Mouse (Mus musculus): Measurements from ENCODE around the gene Slc2a1. TPM values are rescaled to one million over a fixed set of nuclear protein-coding genes. Genes with fewer than 3 reads are reported as not detected.

Gene Slc2a1
- total and polyA plus RNA-seq, 3 experiments: 33.4 to 64.9 (median 46.2) TPM

DNA sequence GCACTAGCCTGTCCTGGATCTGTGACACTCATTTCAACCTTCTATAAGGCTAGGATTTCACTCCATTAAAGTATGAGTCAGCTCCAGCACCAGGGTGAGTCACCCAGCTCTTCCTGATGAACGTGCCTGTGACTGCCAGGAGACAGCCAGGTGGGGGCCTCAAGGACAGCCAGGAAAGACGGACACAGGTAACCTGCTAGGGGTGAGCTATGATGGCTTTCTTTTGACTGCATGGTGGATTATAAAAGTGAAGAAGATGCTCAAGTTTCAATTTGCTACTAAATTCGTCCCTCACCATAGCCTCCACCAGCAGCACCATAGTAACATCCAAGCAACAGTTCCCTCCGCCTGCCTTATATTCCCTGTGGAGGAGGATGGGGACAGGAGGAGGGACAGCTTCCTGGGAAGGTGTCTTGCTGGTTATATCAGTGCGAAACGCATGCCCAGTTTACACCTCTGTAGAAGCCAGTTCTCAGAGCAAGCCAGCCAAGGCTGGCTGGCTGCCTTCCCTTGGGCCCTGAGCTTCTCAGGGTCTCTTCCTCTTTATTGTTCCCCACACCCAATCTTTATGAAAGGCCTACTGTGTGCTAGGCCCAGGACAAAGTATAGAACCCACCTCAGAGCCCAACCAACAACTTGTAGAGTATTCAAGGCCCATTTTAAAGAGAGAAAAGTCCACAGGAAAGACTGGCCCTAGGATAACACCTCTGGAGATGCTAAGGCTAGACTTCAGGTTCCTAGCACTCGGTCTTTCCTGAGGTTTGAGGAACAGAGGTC lies 6.0 kb upstream of the Slc2a1 start:
- DNase-seq (ENCODE audit: extremely low read depth): no peak
- no peaks in the 10 kb centered on the region for H3K9me3 ChIP-seq (replicated peaks; ENCODE audit: low read length)
- H3K27me3 ChIP-seq (replicated peaks): no peaks in the 10 kb centered on the region
- H3K4me2 ChIP-seq (ENCODE audit: insufficient read depth, low read depth, poor library complexity, severe bottlenecking): no peak overlapping the region
- H3K27ac ChIP-seq (ENCODE audit: insufficient read depth, low read depth): no peak overlapping the region
- H3K79me2 ChIP-seq (replicated peaks; ENCODE audit: control insufficient read depth, extremely low read depth, insufficient read depth, poor library complexity, severe bottlenecking): no peaks in the 10 kb centered on the region
- TF ChIP-seq CTCF (conservative IDR thresholded peaks at IDR 0.05 in 1 of 2, IDR thresholded peaks at IDR 0.05 in 1 of 2; ENCODE audit: low read depth in 2 of 2, low read length in 2 of 2) (no peak), POLR2AphosphoS2 (IDR thresholded peaks at IDR 0.05; ENCODE audit: low read depth, low read length) (no peak), ZKSCAN1 (IDR thresholded peaks at IDR 0.05; ENCODE audit: borderline replicate concordance, low read depth, low read length) (no peak), ELF1 (IDR thresholded peaks at IDR 0.05; ENCODE audit: low read depth, low read length) (no peak), ZC3H11A (IDR thresholded peaks at IDR 0.05; ENCODE audit: low read depth, low read length) (no peak), ZMIZ1 (IDR thresholded peaks at IDR 0.05; ENCODE audit: low read depth, low read length) (no peak), POLR2A (IDR thresholded peaks at IDR 0.05; ENCODE audit: low read depth, low read length) (no peak), USF1 (IDR thresholded peaks at IDR 0.05; ENCODE audit: low read depth, low read length) (no peak), UBTF (IDR thresholded peaks at IDR 0.05; ENCODE audit: low read depth, low read length) (no peak), BHLHE40 (IDR thresholded peaks at IDR 0.05; ENCODE audit: low read depth, low read length) (no peak), EP300 (IDR thresholded peaks at IDR 0.05; ENCODE audit: low read length) (no peak), NRF1 (IDR thresholded peaks at IDR 0.05; ENCODE audit: low read depth, low read length) (no peak)
- no peak overlapping the region for H3K9ac ChIP-seq (ENCODE audit: insufficient read depth, low read depth)
- no peak overlapping the region for H3K4me3 ChIP-seq (replicated peaks in 1 of 3; ENCODE audit: low read depth in 2 of 3, low read length in 2 of 3, poor library complexity in 1 of 3)
- H3K4me1 ChIP-seq (ENCODE audit: control insufficient read depth in 1 of 2, insufficient read depth in 2 of 2): peaks cover 8 to 54% of the 10 kb centered on the region in 2 experiments
- in situ Hi-C loops (cut with MboI; ENCODE audit: low pct_ligation_motif_present, low pct_unique_long_range_greater_than_20kb, low sequenced_read_pairs) (no loop called here), dilution Hi-C loops (cut with MboI; ENCODE audit: extremely low pct_ligation_motif_present, extremely low pct_unique_long_range_greater_than_20kb, low sequenced_read_pairs) (no loop called here)
- H3K36me3 ChIP-seq (replicated peaks in 1 of 2; ENCODE audit: control insufficient read depth in 1 of 2, insufficient read depth in 1 of 2, low read length in 1 of 2): no peaks in the 10 kb centered on the region

DNA sequence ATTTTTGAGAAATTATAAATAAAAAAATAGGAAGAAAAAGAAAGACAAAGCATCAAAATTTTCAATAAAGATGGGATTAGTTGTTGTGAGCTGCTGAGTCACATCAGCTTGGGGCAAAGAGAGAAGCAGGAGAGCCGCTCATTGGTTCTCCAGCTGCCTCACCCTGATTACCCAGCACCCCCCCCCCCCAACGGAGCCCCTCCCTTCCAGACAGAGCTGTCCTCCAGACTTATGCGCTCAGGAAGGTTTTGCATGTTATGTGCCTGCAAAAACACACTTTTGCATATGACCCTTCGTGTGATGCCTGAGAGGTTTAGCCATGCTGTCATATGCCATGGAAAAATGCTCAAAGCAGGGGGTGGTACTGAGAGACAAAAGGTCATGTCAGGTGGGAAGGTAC lies 3.7 kb upstream of the Slc2a1 start:
- Histone ChIP-seq H3K4me2 (ENCODE audit: insufficient read depth, low read depth, poor library complexity, severe bottlenecking) (peak overlapping the region; percentile 39), H3K4me1 (ENCODE audit: control insufficient read depth in 1 of 2, insufficient read depth in 2 of 2) (peaks cover 12 to 57% of the 10 kb centered on the region in 2 experiments), H3K9me3 (replicated peaks; ENCODE audit: low read length) (no peaks in the 10 kb centered on the region), H3K27ac (ENCODE audit: insufficient read depth, low read depth) (no peak overlapping the region; the same call in 1 of the 2 replicates), H3K27me3 (replicated peaks) (no peaks in the 10 kb centered on the region), H3K9ac (ENCODE audit: insufficient read depth, low read depth) (no peak overlapping the region), H3K4me3 (replicated peaks in 1 of 3; ENCODE audit: low read depth in 2 of 3, low read length in 2 of 3, poor library complexity in 1 of 3) (no peak overlapping the region), H3K36me3 (replicated peaks in 1 of 2; ENCODE audit: control insufficient read depth in 1 of 2, insufficient read depth in 1 of 2, low read length in 1 of 2) (no peaks in the 10 kb centered on the region), H3K79me2 (replicated peaks; ENCODE audit: control insufficient read depth, extremely low read depth, insufficient read depth, poor library complexity, severe bottlenecking) (peaks cover 6% of the 10 kb centered on the region)
- DNase-seq (ENCODE audit: extremely low read depth): peak; percentile 74
- dilution Hi-C loops (cut with MboI; ENCODE audit: extremely low pct_ligation_motif_present, extremely low pct_unique_long_range_greater_than_20kb, low sequenced_read_pairs) (no loop called here), in situ Hi-C loops (cut with MboI; ENCODE audit: low pct_ligation_motif_present, low pct_unique_long_range_greater_than_20kb, low sequenced_read_pairs) (no loop called here)
- TF ChIP-seq NRF1 (IDR thresholded peaks at IDR 0.05; ENCODE audit: low read depth, low read length) (no peak), CHD2 (IDR thresholded peaks at IDR 0.05; ENCODE audit: low read length) (no peak), MAFK (IDR thresholded peaks at IDR 0.05; ENCODE audit: insufficient replicate concordance, low read length) (no peak), JUN (IDR thresholded peaks at IDR 0.05; ENCODE audit: insufficient read depth, low read depth, low read length) (no peak), MEF2A (IDR thresholded peaks at IDR 0.05; ENCODE audit: borderline replicate concordance, low read depth, low read length) (no peak), ZKSCAN1 (IDR thresholded peaks at IDR 0.05; ENCODE audit: borderline replicate concordance, low read depth, low read length) (no peak), ETS1 (conservative IDR thresholded peaks at IDR 0.05; ENCODE audit: low read depth, low read length) (peak; percentile 73), POLR2AphosphoS2 (IDR thresholded peaks at IDR 0.05; ENCODE audit: low read depth, low read length) (no peak), KAT2A (IDR thresholded peaks at IDR 0.05; ENCODE audit: insufficient replicate concordance, low read length) (no peak), RCOR1 (conservative IDR thresholded peaks at IDR 0.05; ENCODE audit: low read depth, low read length) (no peak), CHD1 (IDR thresholded peaks at IDR 0.05; ENCODE audit: low read depth, low read length) (no peak), RAD21 (IDR thresholded peaks at IDR 0.05; ENCODE audit: low read depth, low read length) (no peak), POLR2A (IDR thresholded peaks at IDR 0.05; ENCODE audit: low read depth, low read length) (no peak), NELFE (IDR thresholded peaks at IDR 0.05; ENCODE audit: low read depth, low read length) (no peak), USF1 (IDR thresholded peaks at IDR 0.05; ENCODE audit: low read depth, low read length) (no peak), EP300 (IDR thresholded peaks at IDR 0.05; ENCODE audit: low read length) (no peak), IRF4 (IDR thresholded peaks at IDR 0.05; ENCODE audit: low read depth, low read length) (peak; percentile 48; the same call in 1 of the 2 replicates), HCFC1 (IDR thresholded peaks at IDR 0.05; ENCODE audit: low read depth, low read length) (peak; percentile 17; the same call in 1 of the 2 replicates), BHLHE40 (IDR thresholded peaks at IDR 0.05; ENCODE audit: low read depth, low read length) (no peak; the same call in 1 of the 2 replicates), E2F4 (IDR thresholded peaks at IDR 0.05; ENCODE audit: insufficient replicate concordance, low read depth, low read length) (no peak), MAZ (IDR thresholded peaks at IDR 0.05; ENCODE audit: low read depth, low read length) (peak; percentile 75; the same call in 1 of the 2 replicates), ELF1 (IDR thresholded peaks at IDR 0.05; ENCODE audit: low read depth, low read length) (0 out of 2 replicates have a peak, but pooled peaks have one; percentile 16), GABPA (IDR thresholded peaks at IDR 0.05; ENCODE audit: insufficient replicate concordance, low read depth, low read length) (no peak), CTCF (conservative IDR thresholded peaks at IDR 0.05 in 1 of 2, IDR thresholded peaks at IDR 0.05 in 1 of 2; ENCODE audit: low read depth in 2 of 2, low read length in 2 of 2) (no peak), UBTF (IDR thresholded peaks at IDR 0.05; ENCODE audit: low read depth, low read length) (no peak)

Data from CH12.LX (cell line).